Mouse (Mus musculus): ENCODE data around the gene Ssbp4.

Ssbp4 gene

GRCm38 (mm10) chr8:70607603-70607897 is 1.1 kb downstream of the Ssbp4 start:
- DNase-seq (ENCODE audit: low spot score in 2 of 2) = no peak

DNA sequence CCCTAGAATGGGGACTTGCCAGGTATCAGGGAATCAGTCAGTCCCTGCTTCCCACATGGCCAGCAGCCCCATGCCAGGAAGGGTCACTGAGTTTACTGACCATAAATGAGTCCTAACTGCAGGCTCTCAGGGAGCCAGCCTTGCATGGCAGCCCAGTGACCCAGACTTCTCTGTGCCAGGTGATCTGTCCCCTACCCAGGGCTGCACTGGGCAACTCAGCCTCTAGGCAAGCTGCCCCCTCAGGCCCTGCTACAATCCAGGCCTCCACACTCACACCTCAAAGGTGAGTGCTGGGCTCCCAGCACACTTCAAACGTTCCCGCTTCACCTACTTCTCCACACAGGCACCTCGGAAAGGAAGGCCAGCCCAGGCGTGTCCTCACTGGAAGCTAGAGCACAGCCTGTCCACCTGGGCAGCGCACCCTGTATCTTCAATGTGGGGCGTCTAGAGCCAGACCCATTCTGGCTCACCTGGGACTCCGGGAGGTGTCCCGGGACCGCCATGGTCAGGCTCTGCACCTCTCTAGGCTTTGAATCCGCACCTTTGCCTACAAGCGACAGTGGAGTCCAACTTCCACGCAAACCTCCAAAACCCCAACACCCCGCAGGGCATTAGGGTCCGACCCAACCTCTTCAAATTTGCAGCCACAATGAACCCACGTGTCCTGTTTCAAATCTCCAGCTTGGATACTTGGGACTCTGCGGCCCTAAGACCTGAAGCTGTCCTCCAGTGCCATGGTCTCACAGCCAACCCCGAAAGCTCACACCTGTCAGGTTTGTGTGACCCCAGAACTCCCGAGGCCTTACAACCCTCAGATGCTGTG is 1.7 kb downstream of the Ssbp4 start:
- DNase-seq (ENCODE audit: low spot score in 2 of 2) = no peak

DNA sequence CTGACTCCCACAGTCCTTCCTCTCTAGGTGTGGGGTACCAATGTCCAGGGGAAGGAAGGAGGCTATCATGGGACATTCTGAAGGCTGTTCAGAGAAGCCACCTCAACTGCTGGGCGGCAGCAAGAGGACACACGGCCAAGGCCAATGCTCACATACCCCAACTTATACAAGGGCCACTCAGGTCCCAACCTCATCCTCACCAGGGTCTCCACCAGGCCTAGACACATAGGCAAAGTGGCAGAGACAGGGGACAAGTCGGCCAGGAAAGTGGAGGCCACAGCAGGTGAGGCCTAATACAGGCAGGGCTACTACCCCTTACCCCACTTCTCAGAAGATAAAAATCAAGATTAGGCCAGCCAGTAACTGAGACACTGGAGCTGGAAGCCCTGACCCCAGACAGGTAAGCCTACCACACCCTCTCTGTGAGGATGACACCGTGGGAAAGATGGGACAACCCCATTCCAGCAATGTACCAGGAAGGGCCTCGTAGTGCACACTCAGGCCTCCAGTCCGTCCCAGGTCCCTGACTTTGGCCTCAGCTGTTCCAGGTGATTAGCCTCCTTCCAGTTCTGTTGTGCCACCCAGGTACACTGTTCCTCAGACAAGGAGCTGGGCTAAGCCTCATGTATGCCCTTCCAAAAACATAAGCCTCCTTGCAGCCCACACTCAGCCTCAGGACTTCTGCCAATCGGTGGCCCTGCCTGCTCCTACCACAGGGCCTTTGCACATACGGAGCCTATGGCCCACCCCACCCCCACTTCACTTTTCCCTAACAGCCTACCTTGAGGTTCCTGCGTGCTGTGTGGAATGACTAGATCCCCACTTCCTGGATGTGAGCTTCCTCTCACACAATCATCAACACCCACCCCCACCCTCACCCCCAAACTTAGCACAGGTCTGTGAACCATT is 2.5 kb downstream of the Ssbp4 start:
- no peak for DNase-seq (ENCODE audit: low spot score in 2 of 2)

DNA sequence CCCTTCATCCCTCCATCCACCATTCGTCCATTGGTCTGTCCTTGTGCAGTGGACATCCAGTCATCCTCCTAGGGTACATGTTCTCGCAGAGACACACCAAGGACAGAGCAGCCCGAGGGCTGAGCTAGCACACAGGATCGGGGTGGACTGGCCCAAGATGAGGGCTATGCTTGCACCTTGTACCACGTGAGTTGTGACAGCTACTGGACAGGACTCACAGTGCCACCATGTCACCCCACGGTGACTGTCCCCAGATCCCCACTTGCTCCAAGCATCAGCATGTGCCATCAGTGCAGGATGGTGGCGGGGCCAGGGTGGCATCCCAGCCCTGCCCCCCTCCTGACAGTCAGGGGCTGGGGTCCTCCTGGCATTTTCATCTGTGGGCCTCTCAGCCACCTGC is 4.1 kb downstream of the Ssbp4 start:
- DNase-seq (ENCODE audit: low spot score in 2 of 2) = no peak

DNA sequence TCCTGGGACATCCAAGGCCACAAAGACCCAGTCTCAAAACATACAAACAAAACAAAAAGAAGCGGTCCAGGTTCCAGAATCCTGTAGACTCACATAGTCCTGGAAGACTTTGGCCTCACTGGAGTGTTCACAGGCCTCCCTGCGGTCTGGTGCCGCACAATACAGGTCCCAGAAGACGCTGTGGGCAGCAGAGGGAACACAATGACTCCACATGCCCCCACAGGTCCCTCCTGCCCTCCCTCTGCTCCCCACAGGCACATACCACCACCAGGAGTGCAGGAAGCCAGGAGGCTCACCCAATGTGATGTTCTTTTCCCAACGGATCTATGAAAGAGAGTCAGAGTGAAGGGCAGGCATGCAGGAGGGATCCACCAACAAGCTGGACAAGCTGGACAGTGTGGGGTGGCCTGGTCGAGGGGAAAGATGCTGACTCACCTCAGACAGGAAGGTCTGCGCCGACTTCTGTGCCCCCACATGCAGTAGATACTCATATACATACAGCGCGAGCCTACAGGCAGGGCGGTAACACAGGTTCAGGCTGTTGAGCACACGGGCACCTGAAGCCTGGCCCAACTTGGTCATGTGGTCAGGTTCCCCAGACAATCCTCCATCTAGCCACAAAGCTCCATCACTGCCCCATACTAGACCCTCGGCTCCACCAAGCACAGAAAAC is 6.4 kb downstream of the Ssbp4 start:
- no peak for DNase-seq (ENCODE audit: low spot score in 2 of 2)

- peak in 1 of 2 experiments; percentile 66 for DNase-seq (ENCODE audit: low spot score in 2 of 2)
Measured at GRCm38 (mm10) chr8:70601271-70601649, 7.4 kb downstream of the Ssbp4 start.

- no peak for DNase-seq (ENCODE audit: low spot score in 2 of 2)
Measured at GRCm38 (mm10) chr8:70600473-70601270, 8.0 kb downstream of the Ssbp4 start.

DNA sequence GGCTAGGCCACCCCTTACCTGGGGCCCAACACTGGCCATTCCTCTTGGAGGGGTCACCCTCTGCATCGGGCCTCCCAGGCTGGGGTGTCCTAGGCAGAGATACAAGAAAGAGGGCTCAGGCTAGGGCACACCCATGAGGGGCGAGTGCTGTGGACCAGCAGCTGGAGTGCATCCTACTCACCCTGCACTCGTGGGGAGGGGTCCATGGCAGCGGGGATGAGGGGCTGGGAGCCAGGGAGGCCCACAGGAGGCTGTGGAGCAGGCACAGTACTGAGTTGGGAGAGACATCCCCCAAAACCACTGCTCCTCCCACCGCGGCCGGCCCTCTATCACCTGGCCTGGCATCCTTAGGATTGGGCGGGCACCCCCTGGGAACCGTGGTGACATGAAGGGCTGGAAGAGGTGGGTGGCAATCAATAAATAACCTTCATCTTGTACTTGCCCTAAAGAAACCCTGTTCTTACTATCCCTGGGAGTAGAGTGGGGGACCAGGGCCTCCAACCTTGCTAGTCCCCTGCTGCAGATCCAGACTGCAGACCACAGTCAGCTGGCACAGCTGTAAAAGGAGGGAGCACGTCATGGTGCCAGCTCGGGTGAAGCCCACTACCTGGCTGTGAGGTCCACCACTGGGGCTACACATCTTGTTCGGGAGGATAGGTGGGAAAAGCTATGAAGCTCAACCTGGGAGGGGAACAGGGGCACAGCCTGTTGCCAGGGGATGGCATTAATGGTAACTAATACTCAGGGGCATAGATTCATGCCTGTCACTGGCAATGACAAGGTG is 9.0 kb downstream of the Ssbp4 start:
- DNase-seq (ENCODE audit: low spot score in 2 of 2) = no peak

- DNase-seq (ENCODE audit: low spot score in 2 of 2) = no peak
Measured at GRCm38 (mm10) chr8:70598722-70599121, 9.9 kb downstream of the Ssbp4 start.

GRCm38 (mm10) chr8:70598283-70598682 is 10.4 kb downstream of the Ssbp4 start:
- peak in 1 of 2 experiments; percentile 71 for DNase-seq (ENCODE audit: low spot score in 2 of 2)

DNA sequence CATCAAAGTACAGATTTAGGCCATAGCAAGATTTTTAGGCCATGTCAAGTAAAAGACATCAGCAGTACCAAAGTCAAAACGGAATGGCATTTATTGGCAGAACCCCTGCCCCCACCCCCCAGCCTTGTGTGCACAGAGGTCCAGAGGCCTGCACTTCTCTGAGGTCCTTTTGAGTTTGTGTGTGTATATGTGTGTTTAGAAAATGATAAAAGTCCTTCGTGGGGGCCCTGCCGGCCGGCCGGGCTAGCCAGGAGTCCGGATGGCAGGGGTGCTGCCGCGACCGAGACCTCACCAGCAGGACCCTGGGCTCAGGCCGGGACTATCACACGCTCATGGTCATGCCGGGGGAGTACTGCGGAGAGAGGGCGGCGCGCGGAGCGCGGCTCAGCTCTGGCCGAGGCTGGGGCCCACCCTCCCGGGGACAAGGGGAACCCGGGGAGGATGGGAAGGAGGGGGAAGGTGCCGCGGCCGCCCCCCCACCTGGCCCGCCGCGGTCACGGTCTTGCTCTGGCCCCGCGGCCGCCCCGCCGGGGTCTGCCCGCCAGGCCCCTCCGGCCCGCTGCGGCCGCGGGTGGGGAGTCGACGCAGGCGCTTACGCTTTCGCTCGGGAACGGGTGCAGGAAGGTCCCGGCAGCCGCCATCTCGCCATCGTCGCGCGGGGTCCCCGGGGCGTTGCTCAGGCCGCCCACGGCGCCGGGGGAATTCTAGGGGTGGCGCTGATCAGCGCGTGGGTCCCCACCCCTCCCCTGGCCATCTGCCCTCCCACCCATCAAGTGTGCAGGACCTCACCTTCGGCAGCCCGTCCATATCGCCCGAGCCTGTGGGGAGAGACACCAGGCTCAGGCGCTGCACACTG is 11.0 kb downstream of the Ssbp4 start:
- no peak for DNase-seq (ENCODE audit: low spot score in 2 of 2)

- DNase-seq (ENCODE audit: low spot score in 2 of 2) = no peak
Measured at GRCm38 (mm10) chr8:70596775-70597416, 11.8 kb downstream of the Ssbp4 start.

DNA sequence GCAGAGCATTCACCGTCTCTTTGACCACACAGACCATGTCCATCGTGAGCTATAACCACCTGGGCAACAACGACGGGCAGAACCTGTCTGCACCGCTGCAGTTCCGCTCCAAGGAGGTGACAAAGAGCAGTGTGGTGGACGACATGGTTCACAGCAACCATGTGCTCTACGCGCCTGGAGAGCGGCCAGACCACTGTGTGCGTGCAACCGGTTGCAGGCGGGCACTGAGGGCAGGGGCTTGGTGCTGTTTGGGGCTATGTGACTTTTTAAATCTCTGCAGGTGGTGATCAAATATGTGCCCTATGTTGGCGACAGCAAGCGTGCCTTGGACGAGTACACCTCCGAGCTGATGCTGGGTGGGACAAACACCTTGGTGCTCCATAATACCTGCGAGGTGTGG is 12.5 kb downstream of the Ssbp4 start:
- no peak for DNase-seq (ENCODE audit: low spot score in 2 of 2)

GRCm38 (mm10) chr8:70595811-70596210 is 12.9 kb downstream of the Ssbp4 start:
- DNase-seq (ENCODE audit: low spot score in 2 of 2) = no peak

GRCm38 (mm10) chr8:70594621-70595564 is 13.8 kb downstream of the Ssbp4 start:
- DNase-seq (ENCODE audit: low spot score in 2 of 2) = no peak

GRCm38 (mm10) chr8:70593961-70594609 is 14.6 kb downstream of the Ssbp4 start, which contains the start of gene Isyna1:
TSS of gene Isyna1 (plus strand) at chr8:70594373.
- peak; percentile 86 to 88 for DNase-seq (ENCODE audit: low spot score in 2 of 2)

DNA sequence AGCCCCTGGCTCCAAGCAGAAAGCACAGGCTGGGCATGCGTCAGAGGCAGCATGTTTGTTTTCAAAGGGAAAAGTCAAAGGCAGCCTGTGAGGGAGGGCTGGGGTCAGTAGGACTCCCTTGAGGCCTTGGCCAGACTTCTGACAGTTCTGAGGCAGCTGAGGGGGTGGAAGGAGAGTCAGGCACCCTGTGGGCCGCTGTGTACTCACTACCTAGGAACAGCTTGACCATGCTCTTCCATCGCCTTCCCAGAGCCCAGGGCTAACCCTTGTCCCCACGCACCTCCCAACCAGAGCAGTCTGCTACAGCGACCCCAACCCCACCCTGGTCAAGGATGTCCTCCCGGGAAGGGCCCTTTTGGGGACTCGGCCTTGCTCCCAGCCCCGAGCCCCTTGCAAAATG is 15.5 kb downstream of the Ssbp4 start:
- DNase-seq (ENCODE audit: low spot score in 2 of 2) = no peak

- no peak for DNase-seq (ENCODE audit: low spot score in 2 of 2)
Measured at GRCm38 (mm10) chr8:70591569-70591968, 17.1 kb downstream of the Ssbp4 start.

Data from heart, adult 9 months (tissue).